Mouse (Mus musculus) stomach, embryonic 14.5 days (tissue): ENCODE measurements around the gene Btbd35f29. TPM values are rescaled to one million over a fixed set of nuclear protein-coding genes. Genes with fewer than 3 reads are reported as not detected.
"Not testable (repeated sequence)": the region's sequence is repeated elsewhere in the genome, so short reads cannot be mapped to it uniquely, and the experiment has no call there.

Experiments used
- ATAC-seq: fragments of 200-750 bp; cut with Nextera tagmentation; 2 replicates; pipeline ENCODE4 v1.8.0; 2017; ENCODE audit warnings: low read depth, moderate TSS enrichment; ENCODE audit not compliant: insufficient number of reproducible peaks, insufficient read depth, low FRiP score
- H3K27ac ChIP-seq: fragments of 300-500 bp; sonication (generic); 2 replicates; pipeline ENCODE4 v1.5.1; 2014; ENCODE audit warnings: mild to moderate bottlenecking, low read length, moderate library complexity, mixed read lengths
- H3K27me3 ChIP-seq: fragments of 300-500 bp; sonication (generic); 2 replicates; pipeline ENCODE4 v1.6.1; 2014; ENCODE audit warnings: low read length, control low read depth, mixed read lengths; ENCODE audit not compliant: control insufficient read depth, insufficient read depth
- H3K36me3 ChIP-seq: fragments of 300-500 bp; sonication (generic); 2 replicates; pipeline ENCODE4 v1.6.1; 2014; ENCODE audit warnings: mild to moderate bottlenecking, control low read depth, low read length, moderate library complexity, mixed read lengths; ENCODE audit not compliant: control insufficient read depth, insufficient read depth
- H3K4me1 ChIP-seq: fragments of 300-500 bp; sonication (generic); 2 replicates; pipeline ENCODE4 v1.6.1; 2014; ENCODE audit warnings: low read length, control low read depth, mixed read lengths; ENCODE audit not compliant: control insufficient read depth, insufficient read depth
- H3K4me2 ChIP-seq: fragments of 300-500 bp; sonication (generic); replicated peaks from 2 replicates; pipeline ENCODE4 v1.6.1; 2014; ENCODE audit warnings: low read depth, low read length, control low read depth
- H3K4me3 ChIP-seq: fragments of 300-500 bp; sonication (generic); 2 replicates; pipeline ENCODE4 v1.5.1; 2014; ENCODE audit warnings: low read depth, low read length, control low read depth
- H3K9ac ChIP-seq: fragments of 300-500 bp; sonication (generic); replicated peaks from 2 replicates; pipeline ENCODE4 v1.6.1; 2014; ENCODE audit warnings: low read depth, mild to moderate bottlenecking, control low read depth, low read length, moderate library complexity, mixed read lengths
- H3K9me3 ChIP-seq: fragments of 300-500 bp; sonication (generic); 2 replicates; pipeline ENCODE4 v1.6.1; 2016; ENCODE audit warnings: low read depth, low read length, control low read depth; ENCODE audit not compliant: control insufficient read depth
- WGBS: fragments of 180-500 bp; shearing (Covaris S2); extraction: QIAGEN DNeasy Blood & Tissue Kit; methylation state at CpG from one replicate; pipeline ENCODE4 v1.1.7; 2014; 5-methylcytosine and 5-hydroxymethylcytosine counted together
- polyA plus RNA-seq: library from polyadenylated mRNA; unstranded; fragments of >200 nt; fragmentation: Nextera tagmentation; extraction: Ambion mirVana; gene quantifications from 2 replicates; pipeline ENCODE4 v1.2.1, GENCODE M21; 2014

Btbd35f29 gene
- polyA plus RNA-seq, result not detected in 2 replicates

GRCm38 (mm10) chrX:31117374-31117773 lies at the start of gene Btbd35f29:
Btbd35f29 (plus strand) TSS chrX:31117674.
- not testable (repeated sequence) for H3K27me3 ChIP-seq, H3K36me3 ChIP-seq, H3K9me3 ChIP-seq, H3K4me2 ChIP-seq, H3K9ac ChIP-seq, H3K27ac ChIP-seq, H3K4me1 ChIP-seq, ATAC-seq, H3K4me3 ChIP-seq
- no CpG with 5 or more reads among the region's 4 CpGs for WGBS

- H3K4me2 ChIP-seq, H3K9me3 ChIP-seq, H3K9ac ChIP-seq, H3K4me1 ChIP-seq, H3K4me3 ChIP-seq, H3K27ac ChIP-seq, ATAC-seq, H3K36me3 ChIP-seq, H3K27me3 ChIP-seq: not testable (repeated sequence)
- WGBS, result 83% methylated on average over 2 of the region's 2 CpGs
These were observed 23.9 kb downstream of the Btbd35f29 start for GRCm38 (mm10) chrX:31141416-31141815.

- not testable (repeated sequence) for H3K9ac ChIP-seq, H3K4me1 ChIP-seq, H3K36me3 ChIP-seq, H3K9me3 ChIP-seq, ATAC-seq, H3K27me3 ChIP-seq, H3K27ac ChIP-seq, H3K4me3 ChIP-seq, H3K4me2 ChIP-seq
These were observed 27.7 kb downstream of the Btbd35f29 start for GRCm38 (mm10) chrX:31145144-31145543.

GRCm38 (mm10) chrX:31145835-31146234 lies 28.4 kb downstream of the Btbd35f29 start:
- not testable (repeated sequence) for H3K27ac ChIP-seq, H3K9ac ChIP-seq, H3K27me3 ChIP-seq, H3K4me3 ChIP-seq, ATAC-seq, H3K4me2 ChIP-seq, H3K9me3 ChIP-seq, H3K4me1 ChIP-seq, H3K36me3 ChIP-seq
- 81% methylated on average over 1 of the region's 1 CpGs for WGBS

GRCm38 (mm10) chrX:31158534-31159085 lies 41.1 kb downstream of the Btbd35f29 start:
- H3K9ac ChIP-seq, H3K36me3 ChIP-seq, H3K27ac ChIP-seq, H3K4me1 ChIP-seq, H3K4me3 ChIP-seq, H3K27me3 ChIP-seq, H3K9me3 ChIP-seq, ATAC-seq, H3K4me2 ChIP-seq: not testable (repeated sequence)
- 78% methylated on average over 2 of the region's 2 CpGs for WGBS

GRCm38 (mm10) chrX:31159450-31160322 lies 42.2 kb downstream of the Btbd35f29 start:
- H3K9ac ChIP-seq, ATAC-seq, H3K36me3 ChIP-seq, H3K4me2 ChIP-seq, H3K4me1 ChIP-seq, H3K4me3 ChIP-seq, H3K27me3 ChIP-seq, H3K27ac ChIP-seq, H3K9me3 ChIP-seq: not testable (repeated sequence)
- 63% methylated on average over 2 of the region's 2 CpGs for WGBS

- not testable (repeated sequence) for H3K4me3 ChIP-seq, ATAC-seq, H3K9me3 ChIP-seq, H3K27ac ChIP-seq, H3K9ac ChIP-seq, H3K4me2 ChIP-seq, H3K36me3 ChIP-seq, H3K27me3 ChIP-seq, H3K4me1 ChIP-seq
- 90% methylated on average over 4 of the region's 4 CpGs for WGBS
These were observed 43.1 kb downstream of the Btbd35f29 start for GRCm38 (mm10) chrX:31160554-31160953.

- 71% methylated on average over 3 of the region's 3 CpGs for WGBS
- not testable (repeated sequence) for H3K4me3 ChIP-seq, H3K27me3 ChIP-seq, H3K4me1 ChIP-seq, H3K4me2 ChIP-seq, H3K9me3 ChIP-seq, H3K36me3 ChIP-seq, ATAC-seq, H3K9ac ChIP-seq, H3K27ac ChIP-seq
These were observed 45.2 kb downstream of the Btbd35f29 start for GRCm38 (mm10) chrX:31162638-31163037.
